Mouse (Mus musculus) left cerebral cortex, postnatal 25 days (tissue): ENCODE data around the gene Kctd14. TPM values are rescaled to one million over a fixed set of nuclear protein-coding genes. Genes with fewer than 3 reads are reported as not detected.
"Not testable (repeated sequence)": the region's sequence is repeated elsewhere in the genome, so short reads cannot be mapped to it uniquely, and the experiment has no call there.

Experiments used
- DNase-seq, 2 experiments: peaks; one replicate each; pipeline ENCODE4 v3.0.0; 2022; ENCODE audit warnings: low spot score in 2 of 2, mixed read lengths in 1 of 2
- intact Hi-C: fragments of 180-260 bp; cut with DNase I; formaldehyde crosslinking; loops from one replicate; pipeline ENCODE4 v1.15.1; 2025
- total RNA-seq, 2 experiments: library from RNA; stranded (reverse); gene quantifications; 2 replicates each; pipeline ENCODE4 v1.2.3; 2021

Kctd14 gene
- total RNA-seq: 1 to 10 TPM; 3.5 to 3.8 TPM

GRCm38 (mm10) chr7:97451023-97451422 lies at the start of gene Kctd14:
Gene Kctd14, plus strand, starts transcription at chr7:97451323.
- intact Hi-C loops: not testable (repeated sequence)

GRCm38 (mm10) chr7:97407145-97407544 lies 44.0 kb upstream of the Kctd14 start:
- intact Hi-C loops: loop anchor here (10.0 kb wide), 1 partner anchor 332 kb away; no protein-coding TSS in a partner anchor
- no peak for DNase-seq

More at GRCm38 (mm10) chr7:97451023-97451422, at the start of gene Kctd14:
- not testable (repeated sequence) for DNase-seq

GRCm38 (mm10) chr7:97411106-97411505 lies 40.0 kb upstream of the Kctd14 start:
- DNase-seq: no peak
- intact Hi-C loops: no loop called here

GRCm38 (mm10) chr7:97411575-97411974 lies 39.5 kb upstream of the Kctd14 start:
- no peak for DNase-seq
- intact Hi-C loops: no loop called here

GRCm38 (mm10) chr7:97413981-97414380 lies 37.1 kb upstream of the Kctd14 start:
- DNase-seq: no peak
- intact Hi-C loops: no loop called here

GRCm38 (mm10) chr7:97414426-97414825 lies 36.7 kb upstream of the Kctd14 start:
- DNase-seq: no peak
- intact Hi-C loops: no loop called here

GRCm38 (mm10) chr7:97414915-97415687 lies 36.0 kb upstream of the Kctd14 start:
- intact Hi-C loops: no loop called here
- DNase-seq: no peak

- intact Hi-C loops: no loop called here
Observed at GRCm38 (mm10) chr7:97416473-97416872, 34.6 kb upstream of the Kctd14 start.

GRCm38 (mm10) chr7:97416906-97417777 lies 34.0 kb upstream of the Kctd14 start, which contains the start of gene Thrsp:
Gene Thrsp, minus strand, starts transcription at chr7:97417730.
- DNase-seq: peak; percentile 68 to 85
- intact Hi-C loops: no loop called here

More at GRCm38 (mm10) chr7:97416473-97416872, 34.6 kb upstream of the Kctd14 start:
- no peak for DNase-seq

GRCm38 (mm10) chr7:97418717-97419116 lies 32.4 kb upstream of the Kctd14 start:
- no peak for DNase-seq
- intact Hi-C loops: no loop called here

- intact Hi-C loops: no loop called here
- no peak for DNase-seq
Observed at GRCm38 (mm10) chr7:97419163-97419562, 32.0 kb upstream of the Kctd14 start.

GRCm38 (mm10) chr7:97420406-97420805 lies 30.7 kb upstream of the Kctd14 start:
- intact Hi-C loops: no loop called here
- DNase-seq: no peak

GRCm38 (mm10) chr7:97420958-97421651 lies 30.0 kb upstream of the Kctd14 start:
- DNase-seq: no peak
- intact Hi-C loops: no loop called here

- intact Hi-C loops: loop anchor here (2.0 kb wide), 1 partner anchor 57 kb away; the partner anchor contains the start of gene Ints4
- no peak for DNase-seq
Observed at GRCm38 (mm10) chr7:97423754-97424153, 27.4 kb upstream of the Kctd14 start.

GRCm38 (mm10) chr7:97424621-97425245 lies 26.4 kb upstream of the Kctd14 start:
- peak; percentile 83 to 88 for DNase-seq
- intact Hi-C loops: loop anchor here (1.0 to 5.0 kb wide), 3 partner anchors 56 to 258 kb away; partner anchors contain the start of genes Aamdc, Ints4 and Rsf1

GRCm38 (mm10) chr7:97426566-97426965 lies 24.6 kb upstream of the Kctd14 start:
- intact Hi-C loops: loop anchor here (5.0 kb wide), 1 partner anchor 256 kb away; no protein-coding TSS in a partner anchor
- DNase-seq: peak in 1 of 2 experiments; percentile 42

- no peak for DNase-seq
- intact Hi-C loops: loop anchor here (5.0 kb wide), 1 partner anchor 255 kb away; no protein-coding TSS in a partner anchor
Observed at GRCm38 (mm10) chr7:97427296-97427695, 23.8 kb upstream of the Kctd14 start.

- intact Hi-C loops: loop anchor here (5.0 kb wide), 1 partner anchor 254 kb away; no protein-coding TSS in a partner anchor
- peak in 1 of 2 experiments; percentile 25 for DNase-seq
Observed at GRCm38 (mm10) chr7:97427778-97428420, 23.2 kb upstream of the Kctd14 start.
